Comparison of ENCODE assay signal across 8 mouse cellular contexts in the genomic region with DNA sequence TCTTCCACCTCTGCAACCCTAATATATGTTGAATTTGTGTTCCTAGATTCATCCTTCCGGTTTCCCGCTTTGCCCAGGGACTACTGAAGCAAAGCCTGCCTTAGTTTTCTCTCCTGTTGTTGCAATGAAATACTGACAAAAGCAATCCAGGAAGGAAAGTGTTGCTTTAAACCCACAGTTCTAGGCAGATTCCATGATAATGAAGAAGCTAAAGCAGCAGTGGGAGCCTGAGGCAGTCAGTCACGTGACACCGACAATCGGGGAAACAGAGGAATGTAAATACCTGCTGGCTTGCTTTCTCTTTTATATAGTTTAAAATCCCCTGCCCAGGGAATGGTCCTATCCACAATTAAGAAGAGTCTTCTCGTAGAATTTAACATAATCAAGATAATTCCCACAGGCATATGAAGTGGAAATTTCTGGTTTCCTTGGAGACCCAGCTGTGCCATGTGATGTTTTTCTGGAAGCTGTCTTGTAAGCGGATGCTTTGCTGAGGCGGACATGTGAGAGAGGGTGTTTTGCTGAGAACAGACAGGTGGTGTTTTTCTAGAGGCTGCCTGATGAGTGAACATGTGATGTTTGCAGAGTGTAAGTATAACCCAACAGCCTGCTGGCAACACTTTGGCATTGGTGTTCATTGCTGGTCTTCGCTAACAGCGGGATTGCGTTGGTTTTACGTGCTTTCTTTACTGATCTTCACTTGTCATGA.
DNase-seq lines count a peak whose midpoint lies in the region; ATAC-seq and TF ChIP-seq lines count a peak whose summit lies in the region.

No protein-coding gene starts in this region.

- no peak overlapping the region for H3K9ac ChIP-seq in kidney, embryonic 15.5 days
- H3K9ac ChIP-seq in forebrain, embryonic 12.5 days: no peak overlapping the region
- no peak overlapping the region for H3K9ac ChIP-seq in intestine, embryonic 16.5 days (ENCODE audit: low read depth, low read length)

- H3K4me1 ChIP-seq in kidney, embryonic 15.5 days: peaks cover 3% of the 10 kb centered on the region; the same call in 1 of the 2 replicates
- H3K4me1 ChIP-seq in forebrain, embryonic 12.5 days: peaks cover 7% of the 10 kb centered on the region; the same call in 1 of the 2 replicates
- H3K4me1 ChIP-seq in intestine, embryonic 16.5 days (ENCODE audit: control insufficient read depth, insufficient read depth, low read length): no peaks in the 10 kb centered on the region
- H3K4me1 ChIP-seq in thymus, adult 2 months (replicated peaks; ENCODE audit: control insufficient read depth, insufficient read depth, low read length): no peaks in the 10 kb centered on the region

- H3K9me3 ChIP-seq in kidney, embryonic 15.5 days (replicated peaks): no peaks in the 10 kb centered on the region
- H3K9me3 ChIP-seq in forebrain, embryonic 12.5 days: no peaks in the 10 kb centered on the region
- H3K9me3 ChIP-seq in intestine, embryonic 16.5 days (ENCODE audit: control insufficient read depth, low read length): no peaks in the 10 kb centered on the region

- ATAC-seq in kidney, embryonic 15.5 days (replicated peaks; ENCODE audit: low FRiP score): peak; percentile 56; the same call in 1 of the 2 replicates
- peak; percentile 64; the same call in 1 of the 2 replicates for ATAC-seq in forebrain, embryonic 12.5 days (ENCODE audit: low FRiP score)
- ATAC-seq in intestine, embryonic 16.5 days: 0 out of 2 replicates have a peak, but pooled peaks have one; percentile 36

- no peaks in the 10 kb centered on the region for H3K27me3 ChIP-seq in kidney, embryonic 15.5 days
- H3K27me3 ChIP-seq in forebrain, embryonic 12.5 days: no peaks in the 10 kb centered on the region
- H3K27me3 ChIP-seq in intestine, embryonic 16.5 days (replicated peaks; ENCODE audit: control insufficient read depth, insufficient read depth, low read length): no peaks in the 10 kb centered on the region
- H3K27me3 ChIP-seq in thymus, adult 2 months (ENCODE audit: control insufficient read depth, insufficient read depth, low read length): no peaks in the 10 kb centered on the region

- H3K4me2 ChIP-seq in kidney, embryonic 15.5 days: peak overlapping the region; percentile 37
- no peak overlapping the region for H3K4me2 ChIP-seq in forebrain, embryonic 12.5 days
- H3K4me2 ChIP-seq in intestine, embryonic 16.5 days (ENCODE audit: low read depth, low read length): peak overlapping the region; percentile 15

- TF ChIP-seq POLR2A in thymus, adult 2 months (IDR thresholded peaks at IDR 0.05; ENCODE audit: control insufficient read depth, extremely low read depth, insufficient read depth, low read length, poor library complexity): no peak

- no peak for TF ChIP-seq CTCF in thymus, adult 2 months (IDR thresholded peaks at IDR 0.05; ENCODE audit: borderline replicate concordance, control insufficient read depth, extremely low read depth, insufficient read depth, low read length, poor library complexity)

- H3K4me3 ChIP-seq in kidney, embryonic 15.5 days (replicated peaks): 0 out of 2 replicates have a peak overlapping the region, but pooled peaks have one; percentile 17
- H3K4me3 ChIP-seq in forebrain, embryonic 12.5 days (replicated peaks): no peak overlapping the region
- H3K4me3 ChIP-seq in intestine, embryonic 16.5 days (ENCODE audit: low read length): peak overlapping the region; percentile 2; the same call in 1 of the 2 replicates
- no peak overlapping the region for H3K4me3 ChIP-seq in thymus, adult 2 months (ENCODE audit: control insufficient read depth, insufficient read depth, low read length)

- H3K36me3 ChIP-seq in kidney, embryonic 15.5 days: no peaks in the 10 kb centered on the region
- H3K36me3 ChIP-seq in forebrain, embryonic 12.5 days (replicated peaks): no peaks in the 10 kb centered on the region
- H3K36me3 ChIP-seq in intestine, embryonic 16.5 days (ENCODE audit: control insufficient read depth, insufficient read depth, low read length): no peaks in the 10 kb centered on the region
- H3K36me3 ChIP-seq in thymus, adult 2 months (ENCODE audit: control insufficient read depth, insufficient read depth, low read length): no peaks in the 10 kb centered on the region

- 54% methylated on average over 12 of the region's 12 CpGs for WGBS in kidney, embryonic 15.5 days
- WGBS in forebrain, embryonic 12.5 days: 63% methylated on average over 12 of the region's 12 CpGs
- 47% methylated on average over 12 of the region's 12 CpGs for WGBS in intestine, embryonic 16.5 days
- WGBS in thymus, adult 2 months: 77% methylated on average over 12 of the region's 12 CpGs

- no peak for DNase-seq in kidney, adult 8-10 months
- DNase-seq in lung, postnatal 25 days (ENCODE audit: low spot score): peak; percentile 19
- no peak for DNase-seq in thymus, adult 2 months
- DNase-seq in spleen, postnatal 14 days (ENCODE audit: low spot score in 2 of 2): no peak
- DNase-seq in gastrocnemius, postnatal 25 days: no peak

- H3K27ac ChIP-seq in kidney, embryonic 15.5 days: no peak overlapping the region
- H3K27ac ChIP-seq in forebrain, embryonic 12.5 days: peak overlapping the region; percentile 38; the same call in 1 of the 2 replicates
- H3K27ac ChIP-seq in intestine, embryonic 16.5 days (ENCODE audit: low read length): no peak overlapping the region
- no peak overlapping the region for H3K27ac ChIP-seq in thymus, adult 2 months (ENCODE audit: control insufficient read depth, insufficient read depth, low read length)

Comparison
In these comparisons a context has a peak if more than half of its experiments do, and no peak if none do; other contexts are left out.
1. H3K4me3 ChIP-seq: peak in kidney, embryonic 15.5 days (single experiment) and intestine, embryonic 16.5 days (single experiment); none in forebrain, embryonic 12.5 days (single experiment) and thymus, adult 2 months (single experiment).
2. Peak in every context shown above with its lines, with median percentiles within 50 percentile points of each other: ATAC-seq.